Mouse (Mus musculus): ENCODE measurements around the gene Kif5a. TPM values are rescaled to one million over a fixed set of nuclear protein-coding genes. Genes with fewer than 3 reads are reported as not detected.

Gene Kif5a
- polyA plus RNA-seq, 1 experiment from 2014 or later: 3.7 TPM

DNA sequence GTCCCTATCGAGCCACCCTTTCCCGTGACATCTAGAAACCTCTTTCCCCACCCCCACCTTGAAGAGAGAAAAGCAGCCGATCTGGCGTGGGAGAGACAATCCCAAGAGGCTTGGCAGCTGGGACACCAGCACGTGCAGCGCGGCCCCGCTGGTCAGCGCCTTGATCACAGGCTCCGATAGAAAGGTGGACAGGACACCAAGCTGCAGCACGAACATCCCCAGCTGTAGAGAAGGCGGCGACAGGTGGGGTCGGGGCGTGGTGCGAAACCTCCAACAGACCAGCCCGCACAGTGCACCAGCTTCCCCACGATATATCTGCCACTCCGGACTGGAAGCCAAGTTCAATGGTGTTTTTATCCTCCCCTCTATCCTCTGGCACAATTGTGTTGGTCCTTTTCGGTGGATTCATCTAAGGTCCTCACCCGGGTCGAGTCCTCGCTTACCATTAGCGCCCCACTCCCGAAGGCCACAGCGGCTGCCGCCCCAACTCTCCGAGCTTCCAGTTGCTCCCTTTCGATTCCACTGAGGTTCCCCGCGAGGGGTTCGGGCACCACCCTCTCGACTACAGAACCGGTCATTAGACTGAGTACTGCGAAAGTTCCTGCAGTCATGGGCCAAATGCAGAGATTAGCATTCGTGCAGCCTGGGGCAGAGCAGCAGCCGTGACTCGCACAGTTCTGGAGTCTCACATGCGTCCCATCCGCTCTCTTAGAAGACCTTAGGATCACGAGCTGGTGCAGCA lies 84.7 kb downstream of the Kif5a start:
- TF ChIP-seq CTCF (IDR thresholded peaks at IDR 0.05; ENCODE audit: low read depth): no peak
- peaks cover 68% of the 10 kb centered on the region for H3K27me3 ChIP-seq (replicated peaks; ENCODE audit: control insufficient read depth, insufficient read depth, low read length)
- no peak for ATAC-seq

GRCm38 (mm10) chr10:127177719-127178118 lies 85.4 kb downstream of the Kif5a start:
- H3K36me3 ChIP-seq (ENCODE audit: control insufficient read depth, insufficient read depth): no peaks in the 10 kb centered on the region
- WGBS: 2% methylated on average over 23 of the region's 23 CpGs
- peak overlapping the region; percentile 68 for H3K4me2 ChIP-seq (replicated peaks; ENCODE audit: low read depth)
- peak overlapping the region; percentile 32 for H3K4me3 ChIP-seq (ENCODE audit: low read depth, low read length)
- no peaks in the 10 kb centered on the region for H3K9me3 ChIP-seq (ENCODE audit: control insufficient read depth)
- TF ChIP-seq CTCF (IDR thresholded peaks at IDR 0.05; ENCODE audit: low read depth): peak; percentile 93
- peaks cover 6% of the 10 kb centered on the region; the same call in 1 of the 2 replicates for H3K4me1 ChIP-seq (replicated peaks; ENCODE audit: control insufficient read depth, insufficient read depth, low read length)
- H3K27me3 ChIP-seq (replicated peaks; ENCODE audit: control insufficient read depth, insufficient read depth, low read length): peaks cover 64% of the 10 kb centered on the region
- no peak overlapping the region for H3K27ac ChIP-seq (ENCODE audit: low read depth, low read length)
- no peak overlapping the region for H3K9ac ChIP-seq (ENCODE audit: low read depth, low read length)
- ATAC-seq: peak; percentile 58

More for the DNA sequence above, 84.7 kb downstream of the Kif5a start:
- WGBS: 5% methylated on average over 41 of the region's 41 CpGs
- peaks cover 6% of the 10 kb centered on the region; the same call in 1 of the 2 replicates for H3K4me1 ChIP-seq (replicated peaks; ENCODE audit: control insufficient read depth, insufficient read depth, low read length)
- H3K9ac ChIP-seq (ENCODE audit: low read depth, low read length): no peak overlapping the region
- H3K27ac ChIP-seq (ENCODE audit: low read depth, low read length): no peak overlapping the region
- H3K4me2 ChIP-seq (replicated peaks; ENCODE audit: low read depth): peak overlapping the region; percentile 68
- no peaks in the 10 kb centered on the region for H3K9me3 ChIP-seq (ENCODE audit: control insufficient read depth)
- no peaks in the 10 kb centered on the region; the same call in 1 of the 2 replicates for H3K36me3 ChIP-seq (ENCODE audit: control insufficient read depth, insufficient read depth)
- peak overlapping the region; percentile 32 for H3K4me3 ChIP-seq (ENCODE audit: low read depth, low read length)

DNA sequence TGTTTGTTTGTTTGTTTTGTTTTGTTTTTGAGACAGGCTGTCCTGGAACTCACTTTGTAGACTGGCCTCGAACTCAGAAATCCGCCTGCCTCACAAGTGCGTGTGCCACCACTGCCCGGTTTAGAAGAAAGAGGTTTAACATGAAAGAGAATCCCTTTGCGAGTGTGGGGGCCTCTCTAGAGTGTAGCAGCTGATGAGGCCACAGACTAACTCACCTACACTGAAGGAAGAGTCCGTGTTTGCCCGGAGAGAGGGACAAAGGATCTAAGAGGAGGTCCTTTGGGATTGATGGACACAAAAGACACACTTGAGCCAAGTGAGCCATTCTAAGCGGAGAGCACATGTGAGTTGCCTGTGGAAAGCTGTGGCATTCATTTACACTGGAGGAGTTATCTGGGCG lies 85.9 kb downstream of the Kif5a start:
- 29% methylated on average over 9 of the region's 9 CpGs for WGBS
- peaks cover 3% of the 10 kb centered on the region; the same call in 1 of the 2 replicates for H3K36me3 ChIP-seq (ENCODE audit: control insufficient read depth, insufficient read depth)
- no peaks in the 10 kb centered on the region for H3K9me3 ChIP-seq (ENCODE audit: control insufficient read depth)
- no peak overlapping the region for H3K27ac ChIP-seq (ENCODE audit: low read depth, low read length)
- no peak overlapping the region for H3K4me2 ChIP-seq (replicated peaks; ENCODE audit: low read depth)
- TF ChIP-seq CTCF (IDR thresholded peaks at IDR 0.05; ENCODE audit: low read depth): no peak
- H3K9ac ChIP-seq (ENCODE audit: low read depth, low read length): no peak overlapping the region
- H3K4me1 ChIP-seq (replicated peaks; ENCODE audit: control insufficient read depth, insufficient read depth, low read length): peaks cover 6% of the 10 kb centered on the region; the same call in 1 of the 2 replicates
- H3K27me3 ChIP-seq (replicated peaks; ENCODE audit: control insufficient read depth, insufficient read depth, low read length): peaks cover 59% of the 10 kb centered on the region
- 0 out of 2 replicates have a peak, but pooled peaks have one; percentile 3 for ATAC-seq
- peak overlapping the region; percentile 32; the same call in 1 of the 2 replicates for H3K4me3 ChIP-seq (ENCODE audit: low read depth, low read length)

GRCm38 (mm10) chr10:127176756-127177155 lies 86.4 kb downstream of the Kif5a start:
- peaks cover 7% of the 10 kb centered on the region; the same call in 1 of the 2 replicates for H3K36me3 ChIP-seq (ENCODE audit: control insufficient read depth, insufficient read depth)
- H3K4me1 ChIP-seq (replicated peaks; ENCODE audit: control insufficient read depth, insufficient read depth, low read length): peaks cover 6% of the 10 kb centered on the region; the same call in 1 of the 2 replicates
- no peaks in the 10 kb centered on the region for H3K9me3 ChIP-seq (ENCODE audit: control insufficient read depth)
- no peak for TF ChIP-seq CTCF (IDR thresholded peaks at IDR 0.05; ENCODE audit: low read depth)
- no peak overlapping the region for H3K27ac ChIP-seq (ENCODE audit: low read depth, low read length)
- peaks cover 58% of the 10 kb centered on the region for H3K27me3 ChIP-seq (replicated peaks; ENCODE audit: control insufficient read depth, insufficient read depth, low read length)
- H3K9ac ChIP-seq (ENCODE audit: low read depth, low read length): no peak overlapping the region
- WGBS: 5% methylated on average over 7 of the region's 7 CpGs
- H3K4me3 ChIP-seq (ENCODE audit: low read depth, low read length): no peak overlapping the region
- no peak for ATAC-seq
- no peak overlapping the region for H3K4me2 ChIP-seq (replicated peaks; ENCODE audit: low read depth)

GRCm38 (mm10) chr10:127176228-127176627 lies 86.9 kb downstream of the Kif5a start:
- no peak; the same call in 1 of the 2 replicates for TF ChIP-seq CTCF (IDR thresholded peaks at IDR 0.05; ENCODE audit: low read depth)
- ATAC-seq: no peak
- 40% methylated on average over 3 of the region's 3 CpGs for WGBS
- Histone ChIP-seq H3K4me3 (ENCODE audit: low read depth, low read length) (no peak overlapping the region), H3K9me3 (ENCODE audit: control insufficient read depth) (no peaks in the 10 kb centered on the region), H3K9ac (ENCODE audit: low read depth, low read length) (no peak overlapping the region), H3K27ac (ENCODE audit: low read depth, low read length) (no peak overlapping the region), H3K36me3 (ENCODE audit: control insufficient read depth, insufficient read depth) (peaks cover 11% of the 10 kb centered on the region; the same call in 1 of the 2 replicates), H3K4me2 (replicated peaks; ENCODE audit: low read depth) (no peak overlapping the region), H3K27me3 (replicated peaks; ENCODE audit: control insufficient read depth, insufficient read depth, low read length) (peaks cover 55% of the 10 kb centered on the region), H3K4me1 (replicated peaks; ENCODE audit: control insufficient read depth, insufficient read depth, low read length) (peaks cover 6% of the 10 kb centered on the region; the same call in 1 of the 2 replicates)

Other genes starting within 250 kb of the Kif5a start
- gene Tsfm, start 232.5 kb downstream of the Kif5a start, polyA plus RNA-seq (2015; fragmentation: Nextera tagmentation; extraction: Ambion mirVana): 42.4 and 43.7 TPM in 2 replicates
- gene Mettl1, start 221.9 kb downstream of the Kif5a start, polyA plus RNA-seq (2015; fragmentation: Nextera tagmentation; extraction: Ambion mirVana): 19.8 and 22.1 TPM in 2 replicates
- 0.16 and 0.17 TPM in 2 replicates for gene Eef1akmt3, start 221.8 kb downstream of the Kif5a start, polyA plus RNA-seq (2015; fragmentation: Nextera tagmentation; extraction: Ambion mirVana)
- not detected in 2 replicates for gene Cyp27b1, start 215.1 kb downstream of the Kif5a start, polyA plus RNA-seq (2015; fragmentation: Nextera tagmentation; extraction: Ambion mirVana)
- 0.91 and 1.1 TPM in 2 replicates for gene March9, start 203.2 kb downstream of the Kif5a start, polyA plus RNA-seq (2015; fragmentation: Nextera tagmentation; extraction: Ambion mirVana)
- 500 and 515 TPM in 2 replicates for gene Cdk4, start 199.8 kb downstream of the Kif5a start, polyA plus RNA-seq (2015; fragmentation: Nextera tagmentation; extraction: Ambion mirVana)
- 264 and 300 TPM in 2 replicates for gene Tspan31, start 193.1 kb downstream of the Kif5a start, polyA plus RNA-seq (2015; fragmentation: Nextera tagmentation; extraction: Ambion mirVana)
- 0.07 and 0.20 TPM in 2 replicates for gene Agap2, start 188.1 kb downstream of the Kif5a start, polyA plus RNA-seq (2015; fragmentation: Nextera tagmentation; extraction: Ambion mirVana)
- gene Os9, start 142.2 kb downstream of the Kif5a start, polyA plus RNA-seq (2015; fragmentation: Nextera tagmentation; extraction: Ambion mirVana): 113 and 116 TPM in 2 replicates
- 29.4 and 34.1 TPM in 2 replicates for gene B4galnt1, start 98.1 kb downstream of the Kif5a start, polyA plus RNA-seq (2015; fragmentation: Nextera tagmentation; extraction: Ambion mirVana)
- 0.52 and 0.65 TPM in 2 replicates for gene Slc26a10, start 82.7 kb downstream of the Kif5a start, polyA plus RNA-seq (2015; fragmentation: Nextera tagmentation; extraction: Ambion mirVana)
- gene Arhgef25, start 73.3 kb downstream of the Kif5a start, polyA plus RNA-seq (2015; fragmentation: Nextera tagmentation; extraction: Ambion mirVana): 14.4 and 15.1 TPM in 2 replicates
- 22.2 and 24.6 TPM in 2 replicates for gene Dtx3, start 67.6 kb downstream of the Kif5a start, polyA plus RNA-seq (2015; fragmentation: Nextera tagmentation; extraction: Ambion mirVana)
- gene Pip4k2c, start 51.8 kb downstream of the Kif5a start, polyA plus RNA-seq (2015; fragmentation: Nextera tagmentation; extraction: Ambion mirVana): 43.0 and 47.0 TPM in 2 replicates
- 143 and 147 TPM in 2 replicates for gene Dctn2, start 3.0 kb upstream of the Kif5a start, polyA plus RNA-seq (2015; fragmentation: Nextera tagmentation; extraction: Ambion mirVana)
- 8.7 and 12.8 TPM in 2 replicates for gene Mbd6, start 25.7 kb upstream of the Kif5a start, polyA plus RNA-seq (2015; fragmentation: Nextera tagmentation; extraction: Ambion mirVana)
- 47.2 and 50.7 TPM in 2 replicates for gene Mars, start 48.4 kb upstream of the Kif5a start, polyA plus RNA-seq (2015; fragmentation: Nextera tagmentation; extraction: Ambion mirVana)
- 9.5 and 12.0 TPM in 2 replicates for gene Arhgap9, start 58.6 kb upstream of the Kif5a start, polyA plus RNA-seq (2015; fragmentation: Nextera tagmentation; extraction: Ambion mirVana)
- gene Gli1, start 78.6 kb upstream of the Kif5a start, polyA plus RNA-seq (2015; fragmentation: Nextera tagmentation; extraction: Ambion mirVana): 2.0 TPM in 2 replicates
- gene Inhbe, start 91.1 kb upstream of the Kif5a start, polyA plus RNA-seq (2015; fragmentation: Nextera tagmentation; extraction: Ambion mirVana): 0.04 TPM in 1 of 2 replicates, not detected in the other
- not detected in 2 replicates for gene Inhbc, start 107.1 kb upstream of the Kif5a start, polyA plus RNA-seq (2015; fragmentation: Nextera tagmentation; extraction: Ambion mirVana)
- gene R3hdm2, start 117.0 kb upstream of the Kif5a start, polyA plus RNA-seq (2015; fragmentation: Nextera tagmentation; extraction: Ambion mirVana): 19.4 and 21.8 TPM in 2 replicates
- 0.17 TPM in 1 of 2 replicates, not detected in the other for gene Stac3, start 238.3 kb upstream of the Kif5a start, polyA plus RNA-seq (2015; fragmentation: Nextera tagmentation; extraction: Ambion mirVana)

All from intestine, postnatal 0 days (tissue).